Mouse (Mus musculus): Measurements from ENCODE around the gene Selenoo. TPM values are rescaled to one million over a fixed set of nuclear protein-coding genes. Genes with fewer than 3 reads are reported as not detected.

Gene Selenoo
- polyA plus RNA-seq, 1 experiment from 2014 or later, result 10.1 TPM

DNA sequence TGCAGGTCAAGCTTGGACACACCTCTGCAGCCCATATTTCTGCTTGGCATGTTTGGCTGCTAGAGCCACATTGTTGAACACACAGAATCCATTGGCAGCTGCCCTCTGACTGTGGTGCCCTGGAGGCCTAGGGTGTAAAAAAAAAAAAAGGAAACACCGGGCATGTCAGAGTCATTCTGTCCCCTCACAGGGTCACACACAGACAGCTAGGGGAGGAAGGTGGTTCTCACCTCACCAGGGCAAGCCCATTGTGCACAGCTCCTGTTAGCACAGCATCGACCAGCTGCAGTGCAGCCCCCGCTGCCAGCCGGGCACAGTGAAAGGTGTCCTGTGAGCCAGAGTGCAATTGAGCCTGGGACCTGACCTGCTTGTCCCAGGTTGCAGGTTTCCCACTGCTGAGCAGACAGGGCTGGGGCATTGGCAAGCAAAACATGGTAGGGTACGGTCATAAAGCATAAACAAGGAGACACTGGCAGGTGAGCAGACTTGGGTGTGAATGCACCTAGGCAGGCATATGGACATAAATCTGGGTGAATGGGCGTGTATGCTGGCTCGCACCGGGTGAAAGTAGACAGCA lies 38.6 kb downstream of the Selenoo start:
- Histone ChIP-seq H3K4me2 (peak overlapping the region; percentile 93), H3K9me3 (replicated peaks) (no peaks in the 10 kb centered on the region), H3K27ac (no peak overlapping the region), H3K4me3 (peak overlapping the region; percentile 84), H3K27me3 (no peaks in the 10 kb centered on the region), H3K4me1 (replicated peaks) (peaks cover 25% of the 10 kb centered on the region), H3K9ac (peak overlapping the region; percentile 78), H3K36me3 (peaks cover 8% of the 10 kb centered on the region; the same call in 1 of the 2 replicates)
- ATAC-seq (replicated peaks; ENCODE audit: insufficient number of reproducible peaks, insufficient read depth, low FRiP score, low read depth), result no peak
- 81% methylated on average over 8 of the region's 8 CpGs for WGBS

DNA sequence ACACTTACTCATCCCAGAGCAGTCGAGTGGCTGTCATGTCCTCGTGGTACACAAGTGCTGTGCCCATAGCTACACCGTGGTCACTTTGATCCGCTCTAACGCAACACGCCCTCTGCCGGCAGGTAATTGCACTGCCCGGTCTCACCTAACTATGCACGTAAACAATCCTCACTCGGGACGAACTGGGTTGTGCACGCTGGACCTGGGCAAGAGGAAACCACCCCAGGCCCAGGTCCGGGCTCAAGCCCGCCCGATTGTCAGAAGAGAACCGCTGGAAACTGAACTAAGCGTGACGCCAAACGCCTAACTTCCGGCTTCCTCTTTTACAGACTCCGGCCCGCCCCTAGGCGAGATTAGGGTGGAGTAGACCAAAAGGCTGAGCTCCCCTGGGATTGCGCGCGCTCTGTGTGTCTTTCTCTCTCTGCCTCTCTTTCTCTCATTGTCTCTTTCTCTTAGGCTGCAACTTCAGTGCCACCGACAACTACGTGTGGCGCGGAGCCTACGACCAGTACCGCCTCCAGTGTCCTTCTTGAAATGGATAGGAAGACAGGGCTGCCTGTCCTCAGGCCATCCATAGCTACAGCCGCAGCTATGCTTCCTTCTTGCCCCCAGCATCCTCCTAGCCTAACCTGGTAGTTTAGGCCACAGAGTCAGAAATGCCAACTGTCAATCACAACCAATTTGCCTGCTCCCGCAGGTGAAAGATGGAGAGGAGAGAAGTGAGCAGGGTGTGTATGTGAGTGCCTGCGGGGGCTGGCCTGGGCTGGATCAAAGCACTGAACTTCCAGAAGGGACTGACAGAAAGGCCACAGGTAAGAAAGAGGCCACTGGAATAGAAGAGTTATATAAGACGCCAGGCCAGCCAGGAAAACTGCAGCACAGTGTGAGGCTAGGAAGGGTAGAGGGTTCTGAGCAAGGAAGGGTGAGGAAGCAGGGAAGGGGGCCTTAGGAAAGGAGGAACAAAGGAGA lies 39.8 kb downstream of the Selenoo start, which contains the start of gene Hdac10:
TSS of gene Hdac10 (minus strand) at position 319 of the 969 bp plus-strand sequence.
- H3K9me3 ChIP-seq (replicated peaks), result no peaks in the 10 kb centered on the region
- H3K4me3 ChIP-seq, result peak within 1 kb of the TSS; percentile 84
- H3K4me2 ChIP-seq, result peak within 1 kb of the TSS; percentile 93
- ATAC-seq (replicated peaks; ENCODE audit: insufficient number of reproducible peaks, insufficient read depth, low FRiP score, low read depth), result peak; percentile 79
- peak within 1 kb of the TSS; percentile 89 for H3K27ac ChIP-seq
- WGBS, result 3% methylated on average over 36 of the region's 36 CpGs
- H3K27me3 ChIP-seq, result no peaks in the 10 kb centered on the region
- H3K4me1 ChIP-seq (replicated peaks), result peaks cover 18% of the 10 kb centered on the region
- H3K36me3 ChIP-seq, result peaks cover 8% of the 10 kb centered on the region; the same call in 1 of the 2 replicates
- peak within 1 kb of the TSS; percentile 78 for H3K9ac ChIP-seq

DNA sequence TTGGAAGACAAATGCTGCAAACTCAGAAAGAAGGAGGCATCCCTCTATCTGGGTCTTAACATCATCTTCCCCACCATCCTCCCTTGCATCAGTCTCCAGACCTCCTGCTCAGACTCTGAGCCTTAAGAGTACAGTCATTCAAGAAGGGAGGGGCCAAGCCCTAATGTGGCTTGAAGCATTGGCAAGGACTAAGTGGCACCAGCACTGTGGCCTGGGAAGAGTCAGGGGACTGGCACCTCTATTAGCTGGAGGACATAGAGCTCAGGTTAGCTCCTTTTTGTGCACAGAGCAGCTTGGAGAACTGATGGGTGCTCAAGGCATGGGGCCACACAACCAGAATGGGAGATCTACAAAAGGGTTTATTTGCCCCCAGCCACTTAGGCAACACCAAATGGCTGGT lies 41.4 kb downstream of the Selenoo start:
- Histone ChIP-seq H3K4me3 (no peak overlapping the region), H3K9ac (no peak overlapping the region), H3K27ac (no peak overlapping the region), H3K36me3 (no peaks in the 10 kb centered on the region), H3K27me3 (no peaks in the 10 kb centered on the region), H3K4me2 (no peak overlapping the region), H3K4me1 (replicated peaks) (peaks cover 15% of the 10 kb centered on the region), H3K9me3 (replicated peaks) (no peaks in the 10 kb centered on the region)
- ATAC-seq (replicated peaks; ENCODE audit: insufficient number of reproducible peaks, insufficient read depth, low FRiP score, low read depth), result no peak

DNA sequence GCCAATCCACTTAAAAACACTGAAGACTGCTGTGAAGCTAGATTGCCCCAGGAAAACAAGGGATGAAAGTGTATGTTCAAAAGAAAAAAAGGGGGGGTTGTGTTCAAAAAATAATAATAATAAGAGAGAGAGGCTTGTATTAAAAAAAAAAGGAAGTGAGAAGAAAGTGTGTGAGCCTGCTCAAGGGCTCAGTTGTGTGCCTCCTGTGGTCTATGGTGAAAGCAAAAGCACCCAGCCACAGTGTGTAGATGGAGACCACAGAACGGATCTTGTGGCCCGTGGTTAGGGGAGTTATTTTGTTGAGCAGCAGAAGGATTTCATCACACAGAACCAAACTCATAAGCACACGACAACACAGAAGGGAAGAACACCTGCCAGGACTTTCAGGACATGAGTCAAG lies 42.4 kb downstream of the Selenoo start:
- Histone ChIP-seq H3K36me3 (no peaks in the 10 kb centered on the region), H3K9ac (no peak overlapping the region), H3K4me3 (no peak overlapping the region), H3K27me3 (no peaks in the 10 kb centered on the region), H3K27ac (no peak overlapping the region), H3K4me1 (replicated peaks) (peaks cover 15% of the 10 kb centered on the region), H3K4me2 (no peak overlapping the region), H3K9me3 (replicated peaks) (no peaks in the 10 kb centered on the region)
- 70% methylated on average over 3 of the region's 3 CpGs for WGBS
- ATAC-seq (replicated peaks; ENCODE audit: insufficient number of reproducible peaks, insufficient read depth, low FRiP score, low read depth), result no peak

DNA sequence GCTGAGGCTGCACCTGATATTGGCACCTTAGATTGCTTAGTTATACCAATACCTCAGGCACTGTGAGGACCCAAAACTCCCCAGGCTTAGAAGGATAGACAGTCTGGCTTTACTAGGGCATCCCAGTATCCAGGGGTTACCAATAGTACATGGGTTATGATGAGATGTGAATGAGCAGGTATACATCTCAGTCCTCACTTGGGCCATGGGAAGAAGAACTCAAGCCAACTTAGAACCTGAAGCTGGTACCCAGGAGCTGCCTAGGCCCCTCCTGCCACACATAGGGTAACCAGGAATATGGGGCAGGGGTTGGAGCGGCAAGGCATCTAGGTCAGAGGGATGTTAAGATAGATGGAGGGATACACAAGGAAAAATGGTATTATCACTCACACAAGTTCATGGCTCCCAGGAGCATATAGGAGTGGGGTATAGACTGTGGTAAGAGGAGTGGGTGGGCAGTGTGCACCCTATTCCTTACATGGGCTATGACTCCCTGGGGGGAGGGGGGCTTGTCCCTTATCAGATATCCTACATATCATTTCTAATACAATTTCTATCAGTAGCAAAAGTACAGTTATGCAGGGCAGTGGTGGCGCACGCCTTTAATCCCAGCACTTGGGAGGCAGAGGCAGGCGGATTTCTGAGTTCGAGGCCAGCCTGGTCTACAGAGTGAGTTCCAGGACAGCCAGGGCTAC lies 47.7 kb downstream of the Selenoo start:
- no peak overlapping the region for H3K9ac ChIP-seq
- H3K27ac ChIP-seq, result no peak overlapping the region
- H3K36me3 ChIP-seq, result no peaks in the 10 kb centered on the region
- H3K4me2 ChIP-seq, result no peak overlapping the region
- H3K4me3 ChIP-seq, result no peak overlapping the region
- H3K9me3 ChIP-seq (replicated peaks), result no peaks in the 10 kb centered on the region
- WGBS, result 94% methylated on average over 5 of the region's 5 CpGs
- peaks cover 26% of the 10 kb centered on the region for H3K27me3 ChIP-seq
- H3K4me1 ChIP-seq (replicated peaks), result peaks cover 34% of the 10 kb centered on the region
- ATAC-seq (replicated peaks; ENCODE audit: insufficient number of reproducible peaks, insufficient read depth, low FRiP score, low read depth), result no peak

DNA sequence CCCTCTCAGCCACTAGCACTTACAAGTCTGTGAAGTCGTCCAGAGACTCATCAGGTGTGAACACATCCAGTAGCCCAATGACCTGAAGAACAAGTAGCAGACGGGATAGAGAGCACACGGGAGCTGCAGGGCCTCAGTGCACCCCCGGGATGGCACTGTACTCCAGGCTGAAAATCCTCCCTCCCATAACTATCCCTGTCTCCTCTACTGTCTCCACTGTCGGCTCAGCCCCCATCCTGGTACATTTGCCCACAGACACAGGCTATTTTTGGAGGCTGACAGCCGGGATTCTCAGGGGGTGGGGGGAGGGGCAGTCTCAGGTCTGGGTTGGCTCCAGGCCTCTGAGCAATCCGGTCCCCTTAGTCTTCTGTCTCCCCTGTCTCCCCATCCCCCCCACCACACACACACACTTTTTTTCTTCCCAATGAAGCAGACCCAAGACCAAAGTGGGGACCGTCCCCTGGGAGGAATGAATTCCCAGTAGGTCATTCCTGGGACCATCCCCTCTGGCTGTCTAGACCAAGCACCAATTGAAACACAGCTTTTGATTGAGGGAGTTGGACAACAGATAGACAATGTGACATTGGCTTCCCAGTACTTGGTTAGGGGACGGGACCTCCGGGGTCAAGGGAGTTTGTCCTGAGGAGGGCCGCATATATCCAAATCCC lies 48.6 kb downstream of the Selenoo start:
- 53% methylated on average over 11 of the region's 11 CpGs for WGBS
- peaks cover 34% of the 10 kb centered on the region for H3K4me1 ChIP-seq (replicated peaks)
- peak overlapping the region; percentile 13; the same call in 1 of the 2 replicates for H3K4me3 ChIP-seq
- peak; percentile 44 for ATAC-seq (replicated peaks; ENCODE audit: insufficient number of reproducible peaks, insufficient read depth, low FRiP score, low read depth)
- peak overlapping the region; percentile 48 for H3K4me2 ChIP-seq
- peak overlapping the region; percentile 25; the same call in 1 of the 2 replicates for H3K9ac ChIP-seq
- H3K36me3 ChIP-seq, result no peaks in the 10 kb centered on the region
- H3K27ac ChIP-seq, result peak overlapping the region; percentile 23; the same call in 1 of the 2 replicates
- H3K27me3 ChIP-seq, result peaks cover 35% of the 10 kb centered on the region
- H3K9me3 ChIP-seq (replicated peaks), result no peaks in the 10 kb centered on the region

DNA sequence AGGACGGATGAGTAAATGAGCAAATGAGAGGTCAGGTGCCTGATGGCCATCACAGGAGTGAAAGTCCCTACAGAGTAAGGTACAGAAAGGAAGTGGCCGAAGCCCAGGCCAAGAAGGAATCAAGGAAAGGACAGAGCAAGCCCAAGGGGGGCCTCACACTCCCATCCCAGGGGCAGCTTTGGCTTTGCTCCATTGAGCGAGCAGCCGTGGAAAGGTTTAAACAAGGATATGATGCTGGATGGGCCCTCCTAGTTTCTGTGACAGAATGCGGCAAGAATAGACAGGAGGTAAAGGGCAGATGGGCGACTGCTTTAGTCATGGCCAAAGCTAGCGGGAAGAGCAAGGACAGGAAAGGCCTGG lies 49.1 kb downstream of the Selenoo start:
- Histone ChIP-seq H3K9me3 (replicated peaks) (no peaks in the 10 kb centered on the region), H3K27me3 (peaks cover 38% of the 10 kb centered on the region), H3K9ac (no peak overlapping the region), H3K4me2 (0 out of 2 replicates have a peak overlapping the region, but pooled peaks have one; percentile 48), H3K4me3 (no peak overlapping the region), H3K27ac (no peak overlapping the region), H3K36me3 (no peaks in the 10 kb centered on the region), H3K4me1 (replicated peaks) (peaks cover 34% of the 10 kb centered on the region)
- WGBS, result 80% methylated on average over 7 of the region's 7 CpGs
- no peak for ATAC-seq (replicated peaks; ENCODE audit: insufficient number of reproducible peaks, insufficient read depth, low FRiP score, low read depth)

DNA sequence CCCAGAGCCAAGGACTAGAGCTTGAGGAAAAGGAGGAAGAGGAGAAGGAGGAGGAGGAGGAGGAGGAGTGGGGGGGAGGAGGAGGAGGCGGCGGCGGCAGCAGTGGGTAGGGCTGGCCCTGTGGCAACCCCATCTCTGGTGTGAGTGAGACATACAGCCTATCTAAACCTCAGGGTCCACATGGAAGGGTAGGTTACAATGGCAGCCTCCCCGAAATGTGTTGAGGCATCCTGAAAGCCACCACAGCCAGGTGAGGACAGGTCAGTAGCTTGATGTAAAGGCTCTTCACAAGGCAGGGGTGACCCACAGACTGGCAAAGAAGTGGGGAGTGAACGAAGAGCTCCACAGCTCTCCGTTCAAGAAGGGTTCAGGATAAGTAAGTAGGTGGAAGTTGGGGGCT lies 49.6 kb downstream of the Selenoo start:
- peaks cover 34% of the 10 kb centered on the region for H3K4me1 ChIP-seq (replicated peaks)
- H3K4me2 ChIP-seq, result no peak overlapping the region
- H3K9me3 ChIP-seq (replicated peaks), result no peaks in the 10 kb centered on the region
- H3K27me3 ChIP-seq, result peaks cover 42% of the 10 kb centered on the region
- no peak overlapping the region for H3K4me3 ChIP-seq
- no peak for ATAC-seq (replicated peaks; ENCODE audit: insufficient number of reproducible peaks, insufficient read depth, low FRiP score, low read depth)
- H3K36me3 ChIP-seq, result no peaks in the 10 kb centered on the region
- H3K9ac ChIP-seq, result no peak overlapping the region
- 90% methylated on average over 6 of the region's 6 CpGs for WGBS
- H3K27ac ChIP-seq, result no peak overlapping the region

DNA sequence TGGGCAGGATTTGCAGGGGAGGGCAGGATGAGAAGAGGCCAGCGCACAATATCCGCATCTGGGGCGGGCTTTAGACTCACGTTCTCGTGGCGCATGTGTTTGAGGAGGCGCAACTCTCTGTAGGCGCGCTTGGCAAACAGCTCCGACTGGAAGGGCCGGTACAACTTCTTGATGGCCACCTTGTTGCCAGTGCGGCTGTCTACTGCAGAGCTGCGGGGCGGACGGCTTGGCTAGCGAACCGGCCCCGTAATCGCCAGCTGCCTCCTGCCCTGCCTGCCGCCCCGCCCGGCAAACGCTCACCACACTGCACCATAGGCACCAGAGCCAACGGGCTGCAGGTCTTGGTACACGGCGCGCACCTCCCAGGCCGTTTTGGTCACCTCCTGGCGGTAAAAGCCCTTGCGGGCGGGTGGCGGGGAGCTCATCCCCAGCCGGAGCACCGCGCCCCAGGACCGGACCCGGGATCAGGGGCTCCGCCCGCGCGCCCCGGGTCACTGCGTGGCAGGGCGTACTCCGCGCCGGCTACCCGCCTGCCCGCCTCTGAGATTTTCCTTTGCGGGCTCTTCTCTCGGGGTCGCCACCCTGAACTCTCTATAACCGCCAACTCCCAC lies 51.3 kb downstream of the Selenoo start:
- Histone ChIP-seq H3K27me3 (peaks cover 56% of the 10 kb centered on the region), H3K9ac (peak overlapping the region; percentile 61), H3K9me3 (replicated peaks) (no peaks in the 10 kb centered on the region), H3K36me3 (no peaks in the 10 kb centered on the region), H3K4me1 (replicated peaks) (peaks cover 34% of the 10 kb centered on the region), H3K4me3 (peak overlapping the region; percentile 63), H3K4me2 (peak overlapping the region; percentile 98), H3K27ac (0 out of 2 replicates have a peak overlapping the region, but pooled peaks have one; percentile 30)
- WGBS, result under 1% methylated on average over 53 of the region's 53 CpGs
- peak; percentile 12; the same call in 1 of the 2 replicates for ATAC-seq (replicated peaks; ENCODE audit: insufficient number of reproducible peaks, insufficient read depth, low FRiP score, low read depth)

DNA sequence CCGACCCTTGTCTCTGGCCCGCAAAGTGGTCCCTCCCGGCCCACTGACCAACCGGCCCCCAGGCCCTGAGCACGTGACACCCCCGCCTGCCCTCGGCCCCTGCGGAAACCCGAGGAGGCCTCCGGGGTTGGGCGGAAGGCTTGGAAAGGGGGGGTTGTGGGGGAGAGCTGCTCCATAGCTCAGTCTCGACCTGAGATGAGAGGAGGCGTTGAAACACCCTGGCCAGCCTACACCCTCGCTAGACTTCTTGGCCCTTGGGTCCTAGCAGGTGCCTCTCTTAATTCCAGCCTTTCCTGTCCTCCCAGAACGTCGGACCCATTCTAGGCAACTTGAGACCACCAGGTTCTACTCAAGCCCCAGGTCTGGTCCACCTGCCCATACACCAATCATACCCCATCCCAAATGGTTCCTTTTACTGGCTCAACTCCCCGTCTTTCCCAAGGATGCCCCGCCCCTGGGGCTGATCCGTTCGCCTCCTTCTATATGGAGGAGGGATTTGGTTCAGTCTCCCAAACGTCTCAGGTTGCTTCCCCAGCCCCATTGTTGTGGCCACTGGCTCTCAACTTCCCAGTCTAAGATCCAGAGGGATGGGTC lies 51.9 kb downstream of the Selenoo start, which contains the start of gene Mapk12:
TSS of gene Mapk12 (minus strand) at position 45 of the 594 bp plus-strand sequence.
- 1% methylated on average over 21 of the region's 21 CpGs for WGBS
- no peaks in the 10 kb centered on the region for H3K9me3 ChIP-seq (replicated peaks)
- H3K4me2 ChIP-seq, result peak within 1 kb of the TSS; percentile 98
- peaks cover 34% of the 10 kb centered on the region for H3K4me1 ChIP-seq (replicated peaks)
- peak within 1 kb of the TSS; percentile 63 for H3K4me3 ChIP-seq
- H3K9ac ChIP-seq, result peak within 1 kb of the TSS; percentile 61
- peaks cover 62% of the 10 kb centered on the region for H3K27me3 ChIP-seq
- ATAC-seq (replicated peaks; ENCODE audit: insufficient number of reproducible peaks, insufficient read depth, low FRiP score, low read depth), result peak; percentile 67
- 0 out of 2 replicates have a peak within 1 kb of the TSS, but pooled peaks have one; percentile 30 for H3K27ac ChIP-seq
- H3K36me3 ChIP-seq, result no peaks in the 10 kb centered on the region
